Mouse (Mus musculus) yolk sac, embryonic 10.5 days (tissue): ENCODE data around the gene Det1.

ENCODE experiments used
- DNase-seq: peaks from one replicate; pipeline ENCODE4 v3.0.0-alpha.2; 2017; ENCODE audit warnings: low spot score

The Det1 gene

DNA sequence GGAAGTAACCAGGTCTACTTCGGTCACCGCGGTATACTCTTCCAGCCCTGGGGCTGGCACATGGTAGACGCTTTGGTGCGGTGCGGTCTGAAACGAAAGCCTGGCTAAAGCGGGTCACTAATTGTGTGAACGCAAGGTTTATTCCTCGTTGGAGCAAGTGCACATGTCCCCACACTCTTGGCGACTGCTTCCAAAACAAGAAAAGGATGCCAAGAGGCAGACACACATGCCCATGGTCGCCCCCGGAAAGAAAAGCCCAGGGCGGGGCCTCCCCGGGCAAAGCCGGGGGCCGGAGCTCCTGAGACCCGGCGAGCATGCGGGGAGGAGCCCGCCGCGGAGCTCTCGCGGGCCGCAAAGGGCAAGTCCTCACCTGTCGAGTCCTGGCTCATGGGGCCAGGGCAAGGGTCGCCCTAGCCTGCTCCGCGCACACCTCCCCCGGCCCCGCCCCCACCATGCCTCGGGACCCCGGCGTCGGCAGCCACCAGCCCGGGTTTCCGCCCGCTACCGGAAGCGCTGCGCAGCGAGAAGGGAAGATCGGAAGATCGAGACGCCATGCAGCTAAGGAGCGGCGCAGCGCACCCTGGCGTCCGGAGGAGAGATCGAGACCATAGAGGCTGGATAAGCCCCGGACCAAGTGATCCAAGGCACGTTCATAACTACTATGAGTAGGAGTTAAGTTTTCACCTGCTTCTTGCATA lies at the start of gene Det1:
Det1 (minus strand) TSS at position 527 of the 698 bp plus-strand sequence.
- DNase-seq = peak; percentile 92

DNA sequence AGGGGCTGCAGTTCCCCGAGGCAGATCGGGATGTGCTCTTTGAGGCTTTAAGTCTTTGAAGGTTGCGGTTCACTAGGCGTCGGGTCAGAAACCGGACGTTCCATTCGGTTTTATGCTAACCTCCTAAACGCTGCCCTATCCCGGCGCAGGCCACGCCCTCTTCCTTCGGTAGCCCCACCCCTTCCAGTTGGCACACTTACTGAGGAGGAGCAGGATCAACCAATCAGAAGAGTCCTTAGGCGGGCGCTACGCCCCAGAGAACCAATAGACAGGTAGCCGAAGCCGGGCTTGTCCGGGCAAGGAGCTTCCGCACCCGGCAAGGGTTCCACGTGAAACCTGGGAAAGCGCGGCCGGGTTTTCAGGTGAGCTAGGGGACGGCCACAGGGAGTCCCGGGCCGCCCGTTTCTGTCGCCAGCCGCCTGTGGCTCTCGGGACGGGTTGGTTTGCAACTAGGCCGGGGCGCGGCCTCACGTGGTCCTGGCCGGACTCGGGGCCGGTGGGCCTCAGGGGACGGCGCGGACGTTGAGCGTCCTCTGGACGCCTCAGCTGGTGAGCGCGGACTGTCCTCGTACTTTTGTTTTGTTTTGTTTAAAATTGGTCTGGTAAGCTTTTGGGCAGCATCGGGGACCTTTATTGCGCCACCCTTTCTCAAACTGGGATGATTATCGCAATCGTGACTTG lies 48.7 kb upstream of the Det1 start, which contains the start of gene Aen:
Aen (plus strand) TSS at position 202 of the 681 bp plus-strand sequence.
- peak; percentile 99 for DNase-seq

DNA sequence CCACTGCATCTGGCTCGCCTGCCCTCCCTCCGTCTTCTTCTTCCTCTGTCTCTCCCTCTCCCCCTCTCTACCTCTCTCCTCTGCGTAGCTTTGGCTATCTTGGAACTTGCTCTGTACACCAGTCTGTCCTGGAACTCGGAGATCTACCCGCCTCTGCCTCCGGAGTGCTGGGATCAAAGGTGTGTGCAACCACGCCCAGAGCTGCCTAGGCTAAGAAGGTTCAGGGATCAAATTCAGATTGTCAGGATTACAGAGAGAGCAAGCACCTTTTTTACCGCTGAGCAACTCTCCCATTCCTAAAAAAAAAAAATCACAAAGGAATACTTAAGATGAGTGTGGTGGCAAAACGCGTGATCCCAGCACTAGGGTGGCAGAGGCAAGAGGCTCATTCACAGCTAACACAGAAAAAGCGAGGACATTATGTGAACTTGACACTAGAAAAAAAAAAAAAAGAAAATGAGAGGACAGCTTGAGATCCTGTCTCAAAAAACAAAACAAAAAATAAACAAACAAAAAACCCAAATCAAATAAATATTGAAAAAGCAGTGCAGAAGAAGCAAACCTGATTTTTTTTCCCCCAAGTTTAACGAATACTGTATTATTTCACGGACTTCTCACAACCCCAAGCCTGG lies 48.1 kb upstream of the Det1 start:
- DNase-seq = peak; percentile 75

DNA sequence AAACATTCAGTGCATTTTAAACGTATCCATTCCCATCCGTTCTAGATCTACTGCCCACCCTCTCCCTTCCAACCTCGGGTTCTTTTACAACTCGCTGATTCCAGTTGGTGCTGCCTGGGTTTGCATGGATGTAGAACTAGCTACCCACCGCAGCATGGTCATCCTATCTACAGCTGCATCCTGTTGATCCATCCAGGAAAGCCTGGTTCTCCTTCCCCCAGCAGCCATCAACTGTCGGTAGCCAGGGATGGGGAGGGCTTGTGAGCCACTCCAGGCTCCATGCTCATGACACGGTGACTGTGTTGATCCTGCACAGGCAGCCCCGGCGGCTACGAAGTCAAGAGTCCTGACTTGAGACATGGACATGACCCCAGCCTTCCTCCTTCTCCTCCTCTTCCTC lies 46.9 kb upstream of the Det1 start:
- no peak for DNase-seq

GRCm38 (mm10) chr7:78890641-78891040 lies 43.6 kb upstream of the Det1 start:
- peak; percentile 69 for DNase-seq

DNA sequence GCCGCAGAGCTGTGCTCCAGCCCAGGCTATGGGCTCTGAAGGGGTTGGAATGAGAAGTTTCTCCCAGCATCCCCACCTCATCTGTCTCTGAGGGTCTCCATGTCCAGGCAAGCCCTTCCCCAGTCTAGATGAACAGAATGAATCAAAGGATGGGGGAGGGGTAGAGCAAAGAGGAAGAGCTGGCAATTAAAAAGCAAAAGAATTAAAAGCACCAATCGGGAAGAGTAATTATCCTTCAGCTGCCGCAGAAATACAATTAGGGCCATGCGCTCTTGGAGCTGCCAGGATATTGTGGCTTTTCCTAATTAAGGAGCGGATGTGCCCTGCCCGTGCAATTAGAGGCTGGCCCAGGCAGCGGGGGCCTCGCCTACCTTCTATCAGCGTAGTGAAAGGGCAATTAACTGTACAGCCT lies 40.4 kb upstream of the Det1 start:
- no peak for DNase-seq

DNA sequence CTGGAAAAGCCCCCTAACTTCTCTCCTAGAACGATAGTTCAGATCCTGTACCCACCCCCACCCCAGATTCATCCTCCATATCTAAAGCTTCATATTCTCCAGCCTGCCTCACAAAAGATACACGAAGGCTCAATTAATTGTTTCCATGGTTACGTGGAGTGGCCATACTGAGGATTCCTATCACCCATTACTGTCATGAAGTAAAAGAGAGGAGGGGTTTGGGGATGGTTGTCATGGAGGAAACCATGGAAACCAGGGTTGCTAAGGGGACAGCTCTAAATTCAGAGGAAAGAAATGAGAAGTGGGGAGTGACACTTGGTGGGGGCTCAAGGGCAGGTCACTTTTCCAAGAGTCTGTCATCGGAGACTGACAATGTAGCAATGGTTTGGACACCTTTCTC lies 39.4 kb upstream of the Det1 start:
- DNase-seq = no peak

- no peak for DNase-seq
These were observed 38.3 kb upstream of the Det1 start for GRCm38 (mm10) chr7:78885404-78885803.

- no peak for DNase-seq
These were observed 37.1 kb upstream of the Det1 start for GRCm38 (mm10) chr7:78884139-78884538.

DNA sequence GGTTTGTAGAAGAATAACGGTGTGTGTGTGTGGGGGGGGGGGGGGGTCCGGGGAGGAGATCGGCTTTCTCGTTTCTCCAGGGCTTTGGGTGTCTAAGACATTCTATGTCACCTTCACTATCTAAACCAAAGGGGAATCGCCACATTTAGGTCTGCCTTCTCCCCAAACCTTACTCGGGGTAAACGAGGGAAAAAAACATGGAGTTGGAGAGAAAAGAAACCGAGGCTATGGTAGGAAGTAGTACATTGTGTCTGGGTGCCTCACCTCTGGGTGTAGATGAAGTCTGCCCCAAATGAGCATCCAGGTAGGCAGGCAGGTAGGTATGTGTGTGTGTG lies 36.6 kb upstream of the Det1 start:
- no peak for DNase-seq

- DNase-seq = no peak
These were observed 36.1 kb upstream of the Det1 start for GRCm38 (mm10) chr7:78883016-78883725.

- no peak for DNase-seq
These were observed 35.4 kb upstream of the Det1 start for GRCm38 (mm10) chr7:78882469-78882837.

DNA sequence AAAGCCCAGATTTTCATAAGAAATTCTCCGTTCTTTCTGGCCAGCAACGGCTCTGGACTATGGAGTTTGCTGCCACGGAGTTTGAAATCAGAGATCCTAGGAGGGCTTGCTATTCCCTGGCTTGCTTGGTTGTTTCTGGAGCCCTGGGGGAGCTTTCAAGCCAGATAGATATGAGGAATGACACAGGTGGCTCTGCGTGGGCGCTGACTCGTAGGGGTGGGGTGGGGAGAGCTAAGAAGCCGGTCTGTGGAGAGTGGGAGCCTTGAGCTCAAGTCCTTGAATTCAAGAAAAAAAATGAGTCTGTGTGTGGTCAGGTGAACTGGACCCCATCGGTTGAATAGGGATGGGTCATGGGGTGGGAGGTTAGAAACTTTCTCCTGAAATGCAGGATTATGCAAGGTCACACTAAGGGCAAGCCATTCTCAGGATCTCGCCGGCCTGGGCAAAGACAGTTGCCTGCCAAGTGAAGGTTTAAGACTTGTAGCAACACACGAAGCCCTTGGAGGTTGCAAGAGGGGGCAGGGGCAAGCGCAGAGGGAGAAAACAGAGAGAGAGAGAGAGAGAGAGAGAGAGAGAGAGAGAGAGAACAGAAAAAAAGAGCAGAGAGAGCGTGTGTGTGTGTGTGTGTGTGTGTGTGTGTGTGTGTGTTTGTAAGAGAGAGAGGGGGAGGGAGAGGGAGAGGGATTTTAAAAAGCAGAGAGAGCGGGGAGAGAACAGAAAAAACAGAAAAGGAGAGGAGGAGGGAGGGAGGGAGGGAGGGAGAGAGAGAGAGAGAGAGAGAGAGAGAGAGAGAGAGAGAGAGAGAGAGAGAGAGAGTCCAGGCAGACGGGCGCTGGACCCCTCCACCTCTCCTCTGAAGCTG lies 34.8 kb upstream of the Det1 start:
- no peak for DNase-seq

- DNase-seq = no peak
These were observed 25.8 kb upstream of the Det1 start for GRCm38 (mm10) chr7:78872831-78873230.

- no peak for DNase-seq
These were observed 25.3 kb upstream of the Det1 start for GRCm38 (mm10) chr7:78872366-78872765.

DNA sequence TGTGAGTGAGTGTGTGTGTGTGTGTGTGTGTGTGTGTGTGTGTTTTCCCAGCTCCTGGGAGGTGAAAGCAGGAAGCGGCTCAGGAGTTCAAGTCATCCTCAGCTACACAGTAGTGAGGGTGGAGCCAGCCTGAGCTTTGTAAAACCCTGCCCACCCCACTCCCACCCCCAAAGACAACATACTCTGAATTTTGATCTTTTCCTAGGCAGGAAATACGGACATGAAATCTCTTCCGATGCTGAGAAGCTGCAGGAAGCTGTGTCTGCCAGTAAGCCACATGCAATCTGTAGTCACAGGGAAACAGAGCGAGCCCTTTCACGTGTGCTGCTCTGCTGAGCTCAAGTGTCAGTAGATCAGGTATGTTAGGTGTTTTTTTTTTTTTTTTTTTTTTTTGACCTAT lies 21.7 kb upstream of the Det1 start:
- DNase-seq = no peak

DNA sequence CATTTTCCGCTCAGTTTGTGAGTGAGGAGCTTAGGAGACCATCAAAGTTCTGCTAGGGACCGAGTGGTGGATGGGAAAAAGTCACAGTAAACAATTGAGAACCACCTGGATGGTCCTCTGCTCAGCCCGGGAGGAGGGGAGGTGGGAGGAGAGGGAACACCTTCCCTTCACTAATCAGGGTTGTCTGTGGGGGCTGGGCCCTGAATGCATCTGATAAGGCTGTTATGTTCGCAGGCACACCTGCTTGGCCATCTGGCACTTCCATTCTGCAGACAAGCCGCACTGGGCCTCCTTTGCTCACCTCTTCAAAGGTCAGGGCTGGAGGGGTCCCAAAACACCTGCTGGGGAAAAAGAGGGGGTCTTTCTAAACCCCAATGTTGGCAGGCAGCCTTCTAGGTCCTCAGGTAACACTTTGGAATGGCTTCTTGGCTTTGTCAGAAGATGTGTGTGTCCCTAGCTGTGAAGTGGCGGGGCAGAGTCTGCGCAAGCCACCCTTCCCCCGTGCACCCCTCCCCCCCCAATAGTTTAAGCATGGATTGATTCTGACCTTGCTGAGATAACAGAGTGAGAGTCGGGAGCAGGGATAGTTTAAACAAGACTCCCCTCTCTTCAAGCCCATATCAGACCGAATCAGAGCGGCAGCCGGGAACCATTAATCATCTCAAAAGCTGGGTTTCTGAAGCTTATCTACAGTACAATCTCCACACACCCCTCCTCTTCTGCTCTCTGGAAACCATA lies 18.3 kb upstream of the Det1 start:
- DNase-seq = no peak

DNA sequence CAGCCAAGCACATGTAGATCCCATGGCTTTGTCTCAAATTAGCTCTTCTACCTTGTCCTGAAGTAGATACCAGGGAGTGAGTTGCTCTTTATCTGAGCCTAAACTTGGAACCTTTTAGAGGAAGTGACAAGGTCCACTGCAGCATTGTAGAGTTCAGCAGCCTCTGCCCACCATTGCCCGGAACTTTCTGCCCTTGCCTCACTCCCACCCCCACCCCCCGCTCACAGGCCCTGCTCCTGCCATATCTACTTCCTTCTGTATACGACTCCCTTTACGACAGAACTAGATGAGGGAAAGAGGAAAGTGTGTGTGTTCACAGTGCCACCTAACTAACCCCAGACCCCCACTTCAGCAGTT lies 17.4 kb upstream of the Det1 start:
- DNase-seq = no peak

DNA sequence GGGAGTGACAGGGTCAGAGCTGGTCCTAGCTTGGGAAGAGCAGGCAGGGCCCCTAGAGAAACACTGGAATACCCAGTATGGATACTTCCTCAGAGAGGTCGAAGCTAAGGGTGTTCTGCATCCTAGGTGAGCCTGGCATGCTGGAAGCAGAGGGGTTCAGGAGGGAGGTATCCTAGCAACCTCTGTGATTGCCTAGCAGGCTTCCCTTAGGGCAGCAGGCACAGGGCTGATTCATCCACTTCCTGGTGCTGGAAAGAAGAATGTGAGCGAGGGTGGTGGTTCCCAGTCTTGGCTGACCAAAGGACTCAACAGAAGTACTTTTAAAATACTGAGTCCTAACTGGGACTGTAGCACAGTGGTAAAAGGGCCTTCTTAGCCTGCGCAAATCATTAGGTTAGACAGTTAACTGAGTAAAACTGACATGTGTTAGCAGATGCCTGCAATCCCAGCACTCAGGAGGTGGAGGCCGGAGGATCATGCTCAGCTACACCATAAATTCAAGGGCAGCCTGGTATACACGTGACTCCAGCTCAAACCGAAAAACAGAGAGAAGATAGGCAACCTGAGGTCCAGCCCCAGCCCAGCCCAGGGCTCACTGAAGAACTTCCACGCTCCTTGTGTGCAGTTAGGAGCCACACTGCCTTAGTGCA lies 16.9 kb upstream of the Det1 start:
- no peak for DNase-seq

- DNase-seq = no peak
These were observed 8.1 kb upstream of the Det1 start for GRCm38 (mm10) chr7:78855044-78855655.
